Mouse (Mus musculus) heart, embryonic 15.5 days (tissue): Measurements from ENCODE around the gene Tram1l1. TPM values are rescaled to one million over a fixed set of nuclear protein-coding genes. Genes with fewer than 3 reads are reported as not detected.

ENCODE experiments used
- polyA plus RNA-seq: library from polyadenylated mRNA; unstranded; fragments of >200 nt; fragmentation: Nextera tagmentation; extraction: Ambion mirVana; gene quantifications from 2 replicates; pipeline ENCODE4 v1.2.1, GENCODE M21; 2015

Tram1l1 gene
- polyA plus RNA-seq, 1 experiment from 2014 or later = 2.7 TPM

Other genes starting within 250 kb of the Tram1l1 start
- not detected in 2 replicates for gene 1700006A11Rik, start 105.2 kb downstream of the Tram1l1 start, polyA plus RNA-seq